Mouse (Mus musculus) retina, postnatal 1 day (tissue): ENCODE measurements at regions not wholly inside any gene's neighbourhood (a gene's known extent, or its start where the extent isn't known, plus 50 kb on each side); places are given as distances from the start of the nearest gene placed in this dataset.

Source experiments
- DNase-seq: peaks from one replicate; pipeline ENCODE4 v3.0.0-alpha.2; 2012

- peak; percentile 25 for DNase-seq
These were observed 208.5 kb upstream of the Mocs1 start for GRCm38 (mm10) chr17:49219512-49220197.

DNA sequence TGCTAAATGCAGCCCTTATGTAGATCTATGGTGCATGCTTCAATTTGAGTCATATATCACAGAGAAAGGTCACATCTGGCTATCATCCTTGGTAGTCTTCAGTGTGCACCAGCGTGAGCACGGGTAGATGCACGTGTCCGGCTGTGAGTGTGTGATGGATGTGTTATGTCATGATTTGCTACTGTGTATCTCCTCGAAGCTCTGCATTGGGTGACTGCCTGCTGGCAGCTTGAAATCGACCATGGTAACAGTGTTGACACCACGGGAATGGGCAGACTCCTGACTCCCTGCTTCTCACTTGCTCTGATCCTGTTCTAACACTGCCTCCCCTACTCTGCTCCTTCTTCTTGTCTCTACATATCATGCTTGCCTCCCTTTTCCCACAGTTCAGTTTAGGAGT lies 204.9 kb upstream of the Mocs1 start:
- DNase-seq, result no peak

DNA sequence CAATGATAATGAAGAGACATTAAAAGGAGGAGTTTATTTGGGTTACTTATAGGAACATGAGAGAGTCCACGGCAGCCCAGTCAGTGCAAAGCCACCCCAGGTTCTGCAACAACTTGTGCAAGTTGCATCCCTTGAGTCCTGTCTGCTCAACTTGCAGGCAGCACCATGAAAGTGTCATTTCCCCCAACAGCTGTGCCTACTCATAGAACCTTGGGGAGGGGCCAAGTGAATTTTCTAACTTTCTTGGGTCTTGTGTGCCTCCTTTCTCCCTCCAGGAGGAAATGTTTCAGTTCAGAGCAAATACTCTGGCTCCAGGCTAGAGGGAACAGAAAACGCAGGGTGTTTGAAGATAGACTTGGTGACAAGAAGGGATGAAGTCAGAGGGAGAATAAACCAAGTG lies 204.5 kb upstream of the Mocs1 start:
- DNase-seq, result no peak

DNA sequence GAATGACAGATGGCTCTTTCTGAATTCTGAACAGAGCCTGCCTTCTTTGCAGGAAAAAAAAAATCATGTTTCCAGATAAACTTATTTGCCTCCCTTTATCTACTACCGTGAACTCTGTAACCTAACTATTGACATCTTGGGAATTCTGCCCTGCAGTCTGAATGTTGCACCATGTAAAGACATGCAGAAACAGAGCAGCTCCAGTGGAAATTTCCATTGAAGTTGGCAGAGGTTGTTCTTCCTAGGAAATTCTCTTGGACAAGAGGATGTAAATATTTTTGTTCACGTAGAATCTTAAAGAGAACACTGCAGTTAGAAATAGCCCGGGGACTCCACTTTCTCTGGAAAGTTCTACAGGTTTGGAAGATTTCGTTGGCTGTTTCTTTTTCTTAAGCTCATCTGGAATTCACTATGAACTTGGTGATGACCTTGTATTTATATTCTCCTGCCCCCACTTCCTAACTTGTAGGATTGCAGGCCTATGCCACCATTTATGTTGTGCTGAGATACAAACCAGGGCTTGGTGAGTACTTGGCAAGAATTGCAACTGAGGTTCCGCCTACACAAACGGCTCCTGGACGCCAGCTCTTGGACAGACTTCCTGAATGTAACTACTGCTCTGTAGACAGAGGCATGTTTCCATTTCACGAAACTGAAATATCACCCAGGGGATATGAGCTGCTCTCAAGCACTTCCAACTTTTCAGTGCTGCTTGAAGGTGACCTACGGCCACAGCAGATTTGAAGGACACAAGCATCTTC lies 202.7 kb upstream of the Mocs1 start:
- DNase-seq, result no peak

- DNase-seq, result no peak
These were observed 202.2 kb upstream of the Mocs1 start for GRCm38 (mm10) chr17:49226016-49226400.

- peak; percentile 94 for DNase-seq
These were observed 196.9 kb upstream of the Mocs1 start for GRCm38 (mm10) chr17:49231287-49231686.

DNA sequence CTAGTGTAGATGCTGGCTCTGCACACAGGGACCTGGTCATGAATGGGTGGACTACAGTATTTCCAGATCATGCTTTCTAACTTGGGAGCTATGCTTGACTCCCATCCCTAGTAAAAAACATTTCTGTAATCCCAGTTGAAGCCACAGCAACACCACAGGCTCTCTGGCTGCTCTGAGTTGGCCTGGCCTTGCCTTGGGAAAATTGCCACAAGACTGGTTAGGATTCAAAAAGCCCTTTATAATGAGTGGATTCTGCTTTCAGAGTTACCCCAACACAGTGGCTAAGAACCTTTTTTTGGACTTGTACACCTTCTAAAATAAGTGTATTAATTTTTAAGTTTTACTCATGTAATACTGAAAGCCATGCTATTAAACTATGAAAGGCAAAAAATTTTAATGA lies 188.1 kb upstream of the Mocs1 start:
- no peak for DNase-seq

GRCm38 (mm10) chr17:49243419-49243818 lies 184.7 kb upstream of the Mocs1 start:
- no peak for DNase-seq

DNA sequence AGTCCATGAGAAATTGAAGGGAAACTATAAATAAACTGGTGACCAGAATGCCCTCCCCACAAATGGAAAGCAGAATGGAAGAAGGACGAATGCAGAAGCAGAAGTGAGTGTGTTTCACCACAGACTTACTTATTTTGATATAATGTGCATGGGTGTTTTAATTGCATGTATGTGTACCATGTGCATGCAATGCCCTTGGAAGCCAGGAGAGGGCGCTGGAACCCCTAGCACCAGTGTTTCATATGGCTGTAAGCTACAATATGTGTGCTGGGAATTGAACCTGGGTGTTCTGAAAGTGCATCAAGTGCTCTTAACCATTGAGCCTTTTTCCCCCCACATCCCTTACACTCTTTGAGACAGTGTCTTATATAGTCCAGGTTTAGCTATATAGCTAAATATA lies 183.1 kb upstream of the Mocs1 start:
- DNase-seq, result no peak

- no peak for DNase-seq
These were observed 180.9 kb upstream of the Mocs1 start for GRCm38 (mm10) chr17:49247215-49247614.

- no peak for DNase-seq
These were observed 177.2 kb upstream of the Mocs1 start for GRCm38 (mm10) chr17:49250726-49251537.

- DNase-seq, result peak; percentile 50
These were observed 175.9 kb upstream of the Mocs1 start for GRCm38 (mm10) chr17:49252271-49252670.

DNA sequence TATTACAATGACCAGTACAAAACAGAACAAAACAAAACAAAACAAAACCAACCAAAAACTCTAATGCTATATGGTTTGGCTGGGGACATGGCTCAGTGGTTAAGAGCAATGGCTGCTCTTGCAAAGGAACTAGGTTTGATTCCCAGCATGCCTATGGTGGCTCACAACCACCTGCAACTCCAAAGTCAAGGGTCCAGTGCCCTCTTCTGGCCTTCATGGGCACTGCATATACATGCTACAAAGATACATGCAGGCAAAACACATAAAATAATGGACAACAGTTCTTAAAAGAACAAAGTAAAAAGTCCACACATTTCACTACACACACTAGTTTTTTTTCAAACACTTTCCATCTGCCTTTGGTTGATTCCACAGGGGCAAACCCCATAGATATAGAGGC lies 169.7 kb upstream of the Mocs1 start:
- no peak for DNase-seq

DNA sequence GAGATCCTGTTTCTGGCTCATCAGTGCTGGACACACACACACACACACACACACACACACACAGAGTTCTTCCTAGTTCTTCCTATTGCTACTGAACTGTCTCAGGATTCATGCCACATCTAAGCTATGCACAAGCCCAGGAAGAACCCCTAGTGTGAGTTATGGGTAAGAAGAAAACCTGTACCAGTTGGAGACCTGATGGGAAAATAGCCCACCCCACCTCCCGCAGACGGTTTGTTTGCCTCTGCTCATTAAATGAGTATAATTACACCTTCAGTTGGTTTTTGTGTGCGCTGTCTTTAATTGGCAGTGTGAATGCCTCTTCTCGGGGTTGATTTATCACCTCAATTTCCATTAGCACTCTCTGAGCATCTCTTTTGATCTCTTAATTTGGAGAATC lies 165.8 kb upstream of the Mocs1 start:
- no peak for DNase-seq

GRCm38 (mm10) chr17:49266343-49266742 lies 161.8 kb upstream of the Mocs1 start:
- no peak for DNase-seq

DNA sequence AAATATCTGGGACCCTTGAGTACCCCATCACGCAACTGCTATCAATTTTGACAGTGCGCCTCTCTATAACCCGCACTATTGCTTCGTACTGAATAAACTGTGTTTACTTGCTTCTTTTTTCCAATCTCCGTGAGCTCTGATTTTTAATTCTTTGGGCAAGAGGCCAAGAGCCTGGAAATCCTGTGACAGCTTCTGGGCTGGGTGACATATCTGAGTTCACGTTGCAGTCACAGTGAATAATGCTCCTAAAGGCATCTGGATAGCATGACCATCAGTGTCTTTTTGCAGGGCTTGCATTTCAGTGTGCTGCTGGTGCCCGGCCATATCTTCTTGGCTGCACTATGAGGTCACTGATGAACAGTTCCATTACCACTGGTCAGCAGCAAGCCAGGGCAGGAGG lies 158.2 kb upstream of the Mocs1 start:
- no peak for DNase-seq

DNA sequence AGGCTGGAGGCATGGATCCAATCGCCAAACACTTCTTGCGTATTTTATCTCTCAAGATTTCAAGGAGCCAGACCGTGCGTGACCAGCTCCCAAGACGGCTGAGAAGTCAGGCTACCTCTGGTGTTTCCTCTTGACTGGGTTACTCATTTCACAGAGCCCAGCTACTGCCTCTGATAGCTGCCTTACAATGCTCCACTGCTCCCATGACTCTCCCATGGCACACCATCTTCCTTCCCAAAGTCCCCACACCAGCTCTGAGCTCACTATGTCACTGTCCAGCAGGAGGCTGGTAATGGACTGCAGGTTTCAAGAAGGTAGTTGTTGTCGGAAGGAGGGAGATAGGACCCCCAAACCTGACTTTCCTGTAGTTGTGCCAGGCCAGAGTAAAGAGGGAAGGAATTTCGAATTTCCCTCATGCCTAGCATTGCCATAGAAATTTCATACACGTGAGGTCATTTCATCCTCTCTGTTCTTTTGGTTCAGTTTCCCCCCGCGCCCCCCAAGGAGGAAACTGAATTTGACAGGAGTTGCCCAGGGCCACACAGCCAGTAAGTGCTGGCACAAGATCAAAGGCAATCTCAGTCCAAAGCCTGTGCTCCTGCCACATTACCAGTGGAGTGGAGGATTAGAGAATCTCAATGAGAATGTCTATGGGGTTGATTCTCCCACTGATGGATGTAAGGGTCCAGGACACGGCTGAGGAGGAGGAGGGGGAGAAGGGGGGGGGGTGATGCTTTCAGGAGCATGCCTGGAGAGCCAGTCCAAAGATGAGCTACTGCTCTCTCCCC lies 155.3 kb upstream of the Mocs1 start:
- DNase-seq, result no peak

DNA sequence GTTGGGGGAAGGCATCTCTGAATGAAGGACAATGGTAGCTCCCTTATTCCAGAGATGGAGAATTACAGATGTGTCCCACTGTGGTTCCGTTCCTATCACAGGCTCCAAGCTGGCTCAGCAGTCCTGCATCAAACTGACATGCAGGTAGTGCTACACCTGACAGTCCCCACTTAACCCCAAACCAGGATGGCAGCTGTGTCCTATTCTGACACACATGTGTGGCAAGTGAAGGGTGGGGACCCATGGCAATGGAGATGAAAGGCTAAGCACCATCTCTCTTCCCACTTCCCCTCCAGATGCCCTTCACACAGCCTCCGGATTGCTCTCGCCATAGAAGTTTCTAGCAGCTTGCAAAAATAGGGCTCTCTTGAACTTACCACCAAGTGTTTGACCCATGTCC lies 153.2 kb upstream of the Mocs1 start:
- no peak for DNase-seq

GRCm38 (mm10) chr17:49275421-49275820 lies 152.7 kb upstream of the Mocs1 start:
- DNase-seq, result no peak

DNA sequence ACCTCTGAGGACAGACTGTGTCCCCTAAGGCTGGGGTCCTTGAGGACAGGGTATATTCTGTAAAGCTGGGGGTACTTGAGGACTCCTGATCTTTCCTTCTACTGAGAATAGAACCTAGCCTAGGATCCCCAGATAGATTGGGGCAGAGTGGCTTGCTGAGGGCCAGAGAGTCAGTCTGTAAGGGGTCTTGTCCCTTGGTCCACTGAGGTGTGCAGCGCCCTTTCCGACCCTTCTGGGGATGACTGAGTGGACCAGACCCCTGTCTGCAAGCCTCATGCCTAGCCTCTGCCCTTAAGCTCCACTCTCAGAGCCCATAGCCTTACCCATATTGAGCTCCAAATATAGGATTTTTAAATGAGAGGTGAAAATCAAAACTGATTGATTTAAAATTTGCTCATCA lies 152.2 kb upstream of the Mocs1 start:
- DNase-seq, result no peak

- DNase-seq, result no peak
These were observed 149.6 kb upstream of the Mocs1 start for GRCm38 (mm10) chr17:49278541-49278940.

GRCm38 (mm10) chr17:49278973-49279727 lies 149.0 kb upstream of the Mocs1 start:
- no peak for DNase-seq
